Mouse (Mus musculus): ENCODE data around the gene Trappc6a.

Gene Trappc6a

GRCm38 (mm10) chr7:19558965-19559364 lies 50.8 kb downstream of the Trappc6a start:
- DNase-seq (ENCODE audit: inconsistent age in 2 of 2, low spot score in 1 of 2): no peak

- peak in 1 of 2 experiments; percentile 60 for DNase-seq (ENCODE audit: inconsistent age in 2 of 2, low spot score in 1 of 2)
These were observed 52.5 kb downstream of the Trappc6a start for GRCm38 (mm10) chr7:19560491-19561260.

GRCm38 (mm10) chr7:19561431-19561764 lies 53.2 kb downstream of the Trappc6a start:
- DNase-seq (ENCODE audit: inconsistent age in 2 of 2, low spot score in 1 of 2): no peak

GRCm38 (mm10) chr7:19561765-19562642 lies 53.8 kb downstream of the Trappc6a start:
- DNase-seq (ENCODE audit: inconsistent age in 2 of 2, low spot score in 1 of 2): peak; percentile 90 to 98

GRCm38 (mm10) chr7:19562643-19563410 lies 54.6 kb downstream of the Trappc6a start, which contains the start of gene Ppp1r37:
Ppp1r37 (minus strand) TSS chr7:19563076.
- peak in 1 of 2 experiments; percentile 74 for DNase-seq (ENCODE audit: inconsistent age in 2 of 2, low spot score in 1 of 2)

- no peak for DNase-seq (ENCODE audit: inconsistent age in 2 of 2, low spot score in 1 of 2)
These were observed 55.7 kb downstream of the Trappc6a start for GRCm38 (mm10) chr7:19563884-19564283.

- DNase-seq (ENCODE audit: inconsistent age in 2 of 2, low spot score in 1 of 2): no peak
These were observed 56.3 kb downstream of the Trappc6a start for GRCm38 (mm10) chr7:19564455-19564854.

Measured in adrenal gland, adult (tissue).